Mouse (Mus musculus): ENCODE results near the gene Htr7. TPM values are rescaled to one million over a fixed set of nuclear protein-coding genes. Genes with fewer than 3 reads are reported as not detected.

Htr7 gene
- polyA plus RNA-seq, 1 experiment from 2014 or later, result not detected

DNA sequence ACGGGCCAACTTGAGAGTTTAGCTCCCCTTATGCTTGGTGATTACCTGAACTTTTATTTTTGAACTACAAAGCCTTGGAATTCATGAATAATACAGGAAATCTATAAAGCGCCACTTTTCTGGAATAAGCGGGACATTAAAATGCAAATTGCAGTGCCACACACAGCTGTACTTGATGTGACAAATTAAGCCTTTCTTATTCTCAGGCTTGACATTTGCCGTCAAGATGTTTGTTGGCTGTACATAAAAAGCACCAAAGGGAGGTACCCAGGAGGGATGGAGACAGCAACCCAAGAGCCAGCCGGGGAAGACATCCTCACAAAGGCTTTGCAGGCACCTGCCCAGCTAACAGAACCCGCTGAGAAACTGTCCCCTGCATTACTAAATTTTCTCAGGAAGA is 56.4 kb downstream of the Htr7 start:
- Histone ChIP-seq H3K4me3 (ENCODE audit: low read depth, low read length) (no peak overlapping the region), H3K9ac (ENCODE audit: low read length) (no peak overlapping the region), H3K27me3 (replicated peaks; ENCODE audit: control insufficient read depth, insufficient read depth, low read length) (no peaks in the 10 kb centered on the region), H3K36me3 (ENCODE audit: control insufficient read depth, insufficient read depth, low read length) (no peaks in the 10 kb centered on the region), H3K27ac (ENCODE audit: low read depth) (no peak overlapping the region), H3K4me2 (ENCODE audit: low read length) (no peak overlapping the region), H3K9me3 (ENCODE audit: control insufficient read depth, low read length) (no peaks in the 10 kb centered on the region), H3K4me1 (replicated peaks; ENCODE audit: control insufficient read depth, insufficient read depth, low read length) (no peaks in the 10 kb centered on the region)
- ATAC-seq (replicated peaks; ENCODE audit: low FRiP score, low TSS enrichment, low read depth) (no peak), DNase-seq (ENCODE audit: low spot score) (no peak)
- 89% methylated on average over 6 of the region's 6 CpGs for WGBS

- H3K4me2 ChIP-seq (ENCODE audit: low read length), result no peak overlapping the region
- H3K27ac ChIP-seq (ENCODE audit: low read depth), result no peak overlapping the region
- ATAC-seq (replicated peaks; ENCODE audit: low FRiP score, low TSS enrichment, low read depth) (no peak), DNase-seq (ENCODE audit: low spot score) (no peak)
- no peaks in the 10 kb centered on the region for H3K36me3 ChIP-seq (ENCODE audit: control insufficient read depth, insufficient read depth, low read length)
- no peak overlapping the region for H3K4me3 ChIP-seq (ENCODE audit: low read depth, low read length)
- H3K27me3 ChIP-seq (replicated peaks; ENCODE audit: control insufficient read depth, insufficient read depth, low read length), result no peaks in the 10 kb centered on the region
- WGBS, result 66% methylated on average over 3 of the region's 3 CpGs
- H3K9me3 ChIP-seq (ENCODE audit: control insufficient read depth, low read length), result no peaks in the 10 kb centered on the region
- H3K9ac ChIP-seq (ENCODE audit: low read length), result no peak overlapping the region
- no peaks in the 10 kb centered on the region for H3K4me1 ChIP-seq (replicated peaks; ENCODE audit: control insufficient read depth, insufficient read depth, low read length)
Measured at GRCm38 (mm10) chr19:35997384-35997783, 59.9 kb downstream of the Htr7 start.

- H3K4me3 ChIP-seq (ENCODE audit: low read depth, low read length), result no peak overlapping the region
- H3K36me3 ChIP-seq (ENCODE audit: control insufficient read depth, insufficient read depth, low read length), result no peaks in the 10 kb centered on the region
- H3K9me3 ChIP-seq (ENCODE audit: control insufficient read depth, low read length), result no peaks in the 10 kb centered on the region
- DNase-seq (ENCODE audit: low spot score) (no peak), ATAC-seq (replicated peaks; ENCODE audit: low FRiP score, low TSS enrichment, low read depth) (no peak)
- H3K4me2 ChIP-seq (ENCODE audit: low read length), result no peak overlapping the region
- H3K9ac ChIP-seq (ENCODE audit: low read length), result no peak overlapping the region
- no peak overlapping the region for H3K27ac ChIP-seq (ENCODE audit: low read depth)
- no peaks in the 10 kb centered on the region for H3K4me1 ChIP-seq (replicated peaks; ENCODE audit: control insufficient read depth, insufficient read depth, low read length)
- H3K27me3 ChIP-seq (replicated peaks; ENCODE audit: control insufficient read depth, insufficient read depth, low read length), result no peaks in the 10 kb centered on the region
- 88% methylated on average over 1 of the region's 1 CpGs for WGBS
Measured at GRCm38 (mm10) chr19:35987461-35987860, 69.8 kb downstream of the Htr7 start.

DNA sequence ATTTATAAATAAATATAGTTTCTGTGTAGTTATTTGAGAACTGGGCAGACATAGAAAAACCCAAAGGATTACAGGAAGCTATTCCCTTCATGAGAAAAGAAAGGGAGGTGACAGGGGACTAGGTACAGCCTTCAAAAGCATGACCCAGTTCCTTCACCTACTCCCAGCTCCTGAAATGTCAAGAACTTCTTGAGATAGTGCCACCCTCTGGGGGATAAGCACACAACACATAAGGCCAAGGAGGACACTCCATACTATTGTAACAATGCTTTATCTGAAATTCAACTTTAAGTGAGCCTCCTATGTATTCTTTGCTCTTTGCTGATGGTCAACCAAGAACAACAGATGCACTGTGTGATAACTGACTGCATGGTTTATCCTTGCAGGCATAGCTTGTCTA is 82.6 kb downstream of the Htr7 start:
- ATAC-seq (replicated peaks; ENCODE audit: low FRiP score, low TSS enrichment, low read depth) (no peak), DNase-seq (ENCODE audit: low spot score) (no peak)
- Histone ChIP-seq H3K27me3 (replicated peaks; ENCODE audit: control insufficient read depth, insufficient read depth, low read length) (no peaks in the 10 kb centered on the region), H3K4me3 (ENCODE audit: low read depth, low read length) (no peak overlapping the region), H3K9me3 (ENCODE audit: control insufficient read depth, low read length) (no peaks in the 10 kb centered on the region), H3K9ac (ENCODE audit: low read length) (no peak overlapping the region), H3K4me1 (replicated peaks; ENCODE audit: control insufficient read depth, insufficient read depth, low read length) (no peaks in the 10 kb centered on the region), H3K4me2 (ENCODE audit: low read length) (no peak overlapping the region), H3K36me3 (ENCODE audit: control insufficient read depth, insufficient read depth, low read length) (no peaks in the 10 kb centered on the region), H3K27ac (ENCODE audit: low read depth) (no peak overlapping the region)

- Histone ChIP-seq H3K9ac (ENCODE audit: low read length) (no peak overlapping the region), H3K36me3 (ENCODE audit: control insufficient read depth, insufficient read depth, low read length) (no peaks in the 10 kb centered on the region), H3K4me3 (ENCODE audit: low read depth, low read length) (no peak overlapping the region), H3K4me2 (ENCODE audit: low read length) (no peak overlapping the region), H3K9me3 (ENCODE audit: control insufficient read depth, low read length) (no peaks in the 10 kb centered on the region), H3K4me1 (replicated peaks; ENCODE audit: control insufficient read depth, insufficient read depth, low read length) (no peaks in the 10 kb centered on the region), H3K27ac (ENCODE audit: low read depth) (no peak overlapping the region), H3K27me3 (replicated peaks; ENCODE audit: control insufficient read depth, insufficient read depth, low read length) (no peaks in the 10 kb centered on the region)
- DNase-seq (ENCODE audit: low spot score), result no peak
- WGBS, result 84% methylated on average over 5 of the region's 5 CpGs
- ATAC-seq (replicated peaks; ENCODE audit: low FRiP score, low TSS enrichment, low read depth), result no peak
Measured at GRCm38 (mm10) chr19:35957656-35958055, 99.7 kb downstream of the Htr7 start.

- no peaks in the 10 kb centered on the region for H3K36me3 ChIP-seq (ENCODE audit: control insufficient read depth, insufficient read depth, low read length)
- ATAC-seq (replicated peaks; ENCODE audit: low FRiP score, low TSS enrichment, low read depth) (no peak), DNase-seq (ENCODE audit: low spot score) (no peak)
- no peaks in the 10 kb centered on the region for H3K9me3 ChIP-seq (ENCODE audit: control insufficient read depth, low read length)
- no peak overlapping the region for H3K4me3 ChIP-seq (ENCODE audit: low read depth, low read length)
- H3K9ac ChIP-seq (ENCODE audit: low read length), result no peak overlapping the region
- no peak overlapping the region for H3K27ac ChIP-seq (ENCODE audit: low read depth)
- no peaks in the 10 kb centered on the region for H3K27me3 ChIP-seq (replicated peaks; ENCODE audit: control insufficient read depth, insufficient read depth, low read length)
- H3K4me1 ChIP-seq (replicated peaks; ENCODE audit: control insufficient read depth, insufficient read depth, low read length), result no peaks in the 10 kb centered on the region
- WGBS, result 85% methylated on average over 13 of the region's 13 CpGs
- no peak overlapping the region for H3K4me2 ChIP-seq (ENCODE audit: low read length)
Measured at GRCm38 (mm10) chr19:35955698-35956097, 101.6 kb downstream of the Htr7 start.

- 58% methylated on average over 1 of the region's 1 CpGs for WGBS
- no peak for ATAC-seq (replicated peaks; ENCODE audit: low FRiP score, low TSS enrichment, low read depth)
- Histone ChIP-seq H3K27me3 (replicated peaks; ENCODE audit: control insufficient read depth, insufficient read depth, low read length) (no peaks in the 10 kb centered on the region), H3K4me1 (replicated peaks; ENCODE audit: control insufficient read depth, insufficient read depth, low read length) (no peaks in the 10 kb centered on the region), H3K9ac (ENCODE audit: low read length) (no peak overlapping the region), H3K9me3 (ENCODE audit: control insufficient read depth, low read length) (no peaks in the 10 kb centered on the region), H3K4me2 (ENCODE audit: low read length) (no peak overlapping the region), H3K4me3 (ENCODE audit: low read depth, low read length) (no peak overlapping the region), H3K36me3 (ENCODE audit: control insufficient read depth, insufficient read depth, low read length) (no peaks in the 10 kb centered on the region), H3K27ac (ENCODE audit: low read depth) (no peak overlapping the region)
- no peak for DNase-seq (ENCODE audit: low spot score)
Measured at GRCm38 (mm10) chr19:35949888-35950287, 107.4 kb downstream of the Htr7 start.

- H3K27ac ChIP-seq (ENCODE audit: low read depth), result no peak overlapping the region
- no peaks in the 10 kb centered on the region for H3K4me1 ChIP-seq (replicated peaks; ENCODE audit: control insufficient read depth, insufficient read depth, low read length)
- H3K27me3 ChIP-seq (replicated peaks; ENCODE audit: control insufficient read depth, insufficient read depth, low read length), result no peaks in the 10 kb centered on the region
- WGBS, result 53% methylated on average over 3 of the region's 3 CpGs
- ATAC-seq (replicated peaks; ENCODE audit: low FRiP score, low TSS enrichment, low read depth), result no peak
- H3K9ac ChIP-seq (ENCODE audit: low read length), result no peak overlapping the region
- H3K36me3 ChIP-seq (ENCODE audit: control insufficient read depth, insufficient read depth, low read length), result no peaks in the 10 kb centered on the region
- no peaks in the 10 kb centered on the region for H3K9me3 ChIP-seq (ENCODE audit: control insufficient read depth, low read length)
- no peak overlapping the region for H3K4me3 ChIP-seq (ENCODE audit: low read depth, low read length)
- H3K4me2 ChIP-seq (ENCODE audit: low read length), result no peak overlapping the region
- no peak for DNase-seq (ENCODE audit: low spot score)
Measured at GRCm38 (mm10) chr19:35924961-35925495, 132.3 kb downstream of the Htr7 start.

- Histone ChIP-seq H3K4me1 (replicated peaks; ENCODE audit: control insufficient read depth, insufficient read depth, low read length) (no peaks in the 10 kb centered on the region), H3K9ac (ENCODE audit: low read length) (no peak overlapping the region), H3K4me2 (ENCODE audit: low read length) (no peak overlapping the region), H3K27me3 (replicated peaks; ENCODE audit: control insufficient read depth, insufficient read depth, low read length) (no peaks in the 10 kb centered on the region), H3K4me3 (ENCODE audit: low read depth, low read length) (no peak overlapping the region), H3K9me3 (ENCODE audit: control insufficient read depth, low read length) (no peaks in the 10 kb centered on the region), H3K36me3 (ENCODE audit: control insufficient read depth, insufficient read depth, low read length) (no peaks in the 10 kb centered on the region), H3K27ac (ENCODE audit: low read depth) (no peak overlapping the region)
- DNase-seq (ENCODE audit: low spot score) (no peak), ATAC-seq (replicated peaks; ENCODE audit: low FRiP score, low TSS enrichment, low read depth) (no peak)
- 48% methylated on average over 5 of the region's 5 CpGs for WGBS
Measured at GRCm38 (mm10) chr19:35924418-35924817, 132.9 kb downstream of the Htr7 start.
